Mouse (Mus musculus) lung, postnatal 0 days (tissue): ENCODE measurements around the gene Cisd2.

Experiments used
- CTCF ChIP-seq: IDR thresholded peaks from 2 replicates; pipeline ENCODE4 v1.5.1; 2016; ENCODE audit warnings: antibody characterized with exemption, mild to moderate bottlenecking
- EP300 ChIP-seq: IDR thresholded peaks from 2 replicates; pipeline ENCODE4 v1.6.1; 2016; ENCODE audit warnings: antibody characterized with exemption, mild to moderate bottlenecking, control low read depth

DNA sequence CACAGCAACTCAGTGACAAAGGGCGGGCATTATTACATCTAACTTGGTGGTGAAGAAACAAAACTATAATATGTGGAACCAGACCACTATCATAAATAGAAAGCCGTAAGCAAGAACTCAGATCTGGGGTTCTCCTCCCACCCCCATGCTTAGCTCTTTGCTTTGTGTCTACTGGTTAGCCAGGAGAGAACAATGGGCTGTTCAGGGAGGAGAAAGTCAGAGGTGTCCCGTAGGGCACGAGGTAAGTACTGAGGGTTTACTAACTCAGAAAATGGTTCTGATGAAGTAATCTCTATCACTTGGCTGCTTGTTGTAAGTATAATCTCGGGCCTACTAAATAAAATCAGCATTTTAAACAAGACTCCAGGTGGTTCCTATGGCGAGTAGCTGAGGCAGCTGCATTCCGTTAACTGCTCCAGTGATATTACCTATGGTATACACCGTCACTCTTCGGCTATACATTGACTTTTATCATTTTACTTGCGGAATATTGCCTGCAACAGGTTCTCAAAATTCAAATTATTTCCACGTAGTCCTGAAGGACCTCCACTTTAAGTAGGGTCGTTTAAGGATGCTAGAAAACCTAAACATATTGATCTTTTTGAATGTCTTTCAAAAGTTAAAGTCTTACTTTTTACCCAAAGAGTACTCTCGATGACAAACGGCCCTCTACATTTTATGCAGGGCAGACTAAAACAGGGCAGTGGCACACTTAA is 13.3 kb upstream of the Cisd2 start:
- no peak for TF ChIP-seq CTCF
- no peak for TF ChIP-seq EP300
